Mouse (Mus musculus) spleen, adult 2 months (tissue): ENCODE measurements around the gene Ninl.

Experiments
- CTCF ChIP-seq: fragments of 200-500 bp; IDR thresholded peaks from 2 replicates; pipeline ENCODE4 v1.5.1; 2011; ENCODE audit warnings: mild to moderate bottlenecking, inconsistent platforms; ENCODE audit not compliant: insufficient read depth, insufficient read length, insufficient replicate concordance; ENCODE audit errors: extremely low read depth
- POLR2A ChIP-seq: fragments of 200-500 bp; IDR thresholded peaks from 2 replicates; pipeline ENCODE4 v1.6.1; 2011; ENCODE audit warnings: low read depth, low read length, inconsistent platforms

DNA sequence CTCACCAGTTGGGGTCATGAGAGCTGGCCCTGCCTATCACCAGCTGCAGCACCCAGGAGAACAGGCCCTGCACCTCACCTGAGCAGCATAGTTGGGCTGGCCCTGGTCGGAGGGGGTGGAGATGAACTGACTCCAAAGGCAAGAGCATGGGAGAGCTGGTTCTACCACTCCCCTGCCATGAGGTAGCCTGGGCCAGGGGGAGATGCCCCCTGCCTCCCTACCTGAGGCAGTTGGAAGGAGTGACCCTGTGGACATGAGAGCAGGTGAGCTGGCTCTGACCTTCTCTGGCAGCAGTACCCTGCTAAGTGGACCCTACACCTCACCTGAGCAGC is 154.4 kb downstream of the Ninl start:
- TF ChIP-seq CTCF (no peak), POLR2A (no peak)
